8 mouse cellular contexts compared by ENCODE assay signal in genomic region chr11:11973366-11974014, GRCm38 (mm10).
DNase-seq lines count a peak whose midpoint lies in the region; ATAC-seq and TF ChIP-seq lines count a peak whose summit lies in the region.

No protein-coding gene starts in this region.

- no peak overlapping the region for H3K4me2 ChIP-seq in intestine, postnatal 0 days (replicated peaks; ENCODE audit: low read depth)
- no peak overlapping the region for H3K4me2 ChIP-seq in midbrain, embryonic 11.5 days

- WGBS in intestine, postnatal 0 days, result 43% methylated on average over 8 of the region's 8 CpGs
- 52% methylated on average over 8 of the region's 8 CpGs for WGBS in midbrain, embryonic 11.5 days

- H3K9me3 ChIP-seq in intestine, postnatal 0 days (ENCODE audit: control insufficient read depth), result no peaks in the 10 kb centered on the region
- peaks cover 4% of the 10 kb centered on the region; the same call in 1 of the 2 replicates for H3K9me3 ChIP-seq in midbrain, embryonic 11.5 days (ENCODE audit: control insufficient read depth, low read length)

- peak; percentile 95 for TF ChIP-seq CTCF in intestine, postnatal 0 days (IDR thresholded peaks at IDR 0.05; ENCODE audit: low read depth)

- no peaks in the 10 kb centered on the region for H3K27me3 ChIP-seq in intestine, postnatal 0 days (replicated peaks; ENCODE audit: control insufficient read depth, insufficient read depth, low read length)
- no peaks in the 10 kb centered on the region for H3K27me3 ChIP-seq in midbrain, embryonic 11.5 days (ENCODE audit: control insufficient read depth, insufficient read depth, low read length)

- ATAC-seq in intestine, postnatal 0 days, result peak; percentile 74
- peak; percentile 87 for ATAC-seq in midbrain, embryonic 11.5 days (ENCODE audit: low FRiP score)

- intact Hi-C loops in left cerebral cortex, postnatal 36 days (cut with DNase I), result loop anchor here (1.0 to 10.0 kb wide), 4 partner anchors 153 to 571 kb away; no protein-coding TSS in a partner anchor

- no peaks in the 10 kb centered on the region for H3K4me1 ChIP-seq in intestine, postnatal 0 days (replicated peaks; ENCODE audit: control insufficient read depth, insufficient read depth, low read length)
- no peaks in the 10 kb centered on the region; the same call in 1 of the 2 replicates for H3K4me1 ChIP-seq in midbrain, embryonic 11.5 days (ENCODE audit: control insufficient read depth, insufficient read depth, low read length)

- no peak overlapping the region for H3K9ac ChIP-seq in intestine, postnatal 0 days (ENCODE audit: low read depth, low read length)
- no peak overlapping the region for H3K9ac ChIP-seq in midbrain, embryonic 11.5 days (ENCODE audit: low read length)

- DNase-seq in 3134 (ENCODE audit: extremely low read depth, insufficient read length, low spot score), result peak; percentile 50
- DNase-seq in adrenal gland, adult 8-10 months, result peak; percentile 71
- DNase-seq in embryo, embryonic 9.5 days (ENCODE audit: extremely low spot score), result peak; percentile 78
- DNase-seq in heart, adult 11 months, result peak; percentile 95
- peak; percentile 27 to 53 for DNase-seq in left cerebral cortex, postnatal 36 days (ENCODE audit: low spot score in 2 of 2)
- peak; percentile 92 for DNase-seq in midbrain, embryonic 11.5 days (ENCODE audit: low spot score, missing footprints)
- DNase-seq in spleen, adult 18-20 months, result peak; percentile 18 to 60

- H3K27ac ChIP-seq in intestine, postnatal 0 days (ENCODE audit: low read depth, low read length), result no peak overlapping the region
- no peak overlapping the region for H3K27ac ChIP-seq in midbrain, embryonic 11.5 days (ENCODE audit: low read depth, low read length)

- no peak overlapping the region for H3K4me3 ChIP-seq in intestine, postnatal 0 days (ENCODE audit: low read depth, low read length)
- no peak overlapping the region for H3K4me3 ChIP-seq in midbrain, embryonic 11.5 days (ENCODE audit: low read depth, low read length)

- no peaks in the 10 kb centered on the region for H3K36me3 ChIP-seq in intestine, postnatal 0 days (ENCODE audit: control insufficient read depth, insufficient read depth)
- H3K36me3 ChIP-seq in midbrain, embryonic 11.5 days (ENCODE audit: control insufficient read depth, insufficient read depth, low read length), result peaks cover 5% of the 10 kb centered on the region

Comparison
In these comparisons a context has a peak if more than half of its experiments do, and no peak if none do; other contexts are left out.
1. DNase-seq: peak in every context shown above with its lines; median percentile 95 in heart, adult 11 months; 92 in midbrain, embryonic 11.5 days; 78 in embryo, embryonic 9.5 days; 71 in adrenal gland, adult 8-10 months; 50 in 3134; 40 in left cerebral cortex, postnatal 36 days; 39 in spleen, adult 18-20 months.